Mouse (Mus musculus) limb, embryonic 10.5 days (tissue): ENCODE measurements around the gene Rfx4. TPM values are rescaled to one million over a fixed set of nuclear protein-coding genes. Genes with fewer than 3 reads are reported as not detected.
A peak's percentile ranks its signal among the peaks of the same experiment; 100 is the strongest.

Experiments used
- DNase-seq: peaks from one replicate; pipeline ENCODE4 v3.0.0-alpha.2; 2017; ENCODE audit warnings: low spot score
- H3K27ac ChIP-seq: fragments of 300-500 bp; sonication (generic); 2 replicates; pipeline ENCODE4 v1.5.1; 2016; ENCODE audit warnings: mild to moderate bottlenecking
- H3K27me3 ChIP-seq: fragments of 300-500 bp; sonication (generic); 2 replicates; pipeline ENCODE4 v1.6.1; 2016; ENCODE audit warnings: low read depth, mild to moderate bottlenecking; ENCODE audit not compliant: poor library complexity, severe bottlenecking
- H3K36me3 ChIP-seq: fragments of 300-500 bp; sonication (generic); 2 replicates; pipeline ENCODE4 v1.6.1; 2016; ENCODE audit warnings: mild to moderate bottlenecking, moderate library complexity
- H3K4me1 ChIP-seq: fragments of 300-500 bp; sonication (generic); 2 replicates; pipeline ENCODE4 v1.6.1; 2016
- H3K4me3 ChIP-seq: fragments of 300-500 bp; sonication (generic); 2 replicates; pipeline ENCODE4 v1.5.1; 2016; ENCODE audit warnings: mild to moderate bottlenecking, moderate library complexity
- H3K9me3 ChIP-seq: fragments of 300-500 bp; sonication (generic); replicated peaks from 2 replicates; pipeline ENCODE4 v1.6.1; 2016; ENCODE audit warnings: mild to moderate bottlenecking
- WGBS: fragments of 180-500 bp; shearing (Covaris S2); methylation state at CpG from one replicate; pipeline ENCODE4 v1.1.7; 2016; 5-methylcytosine and 5-hydroxymethylcytosine counted together
- polyA plus RNA-seq: library from polyadenylated mRNA; unstranded; fragments of >200 nt; fragmentation: Nextera tagmentation; extraction: Ambion mirVana; gene quantifications from 2 replicates; pipeline ENCODE4 v1.2.1, GENCODE M21; 2016

Rfx4 gene
- polyA plus RNA-seq, 1 experiment from 2014 or later = not detected

- 0 out of 2 replicates have a peak overlapping the region, but pooled peaks have one; percentile 10 for H3K4me3 ChIP-seq
- 0 out of 2 replicates have a peak, but pooled peaks cover 7% of the 10 kb centered on the region for H3K27me3 ChIP-seq
- WGBS = 47% methylated on average over 13 of the region's 13 CpGs
- no peaks in the 10 kb centered on the region for H3K9me3 ChIP-seq
- no peaks in the 10 kb centered on the region for H3K36me3 ChIP-seq
- H3K27ac ChIP-seq = peak overlapping the region; percentile 19; the same call in 1 of the 2 replicates
- DNase-seq = peak; percentile 29
- H3K4me1 ChIP-seq = peaks cover 29% of the 10 kb centered on the region
These were observed 103.9 kb downstream of the Rfx4 start for GRCm38 (mm10) chr10:84859556-84860380.

DNA sequence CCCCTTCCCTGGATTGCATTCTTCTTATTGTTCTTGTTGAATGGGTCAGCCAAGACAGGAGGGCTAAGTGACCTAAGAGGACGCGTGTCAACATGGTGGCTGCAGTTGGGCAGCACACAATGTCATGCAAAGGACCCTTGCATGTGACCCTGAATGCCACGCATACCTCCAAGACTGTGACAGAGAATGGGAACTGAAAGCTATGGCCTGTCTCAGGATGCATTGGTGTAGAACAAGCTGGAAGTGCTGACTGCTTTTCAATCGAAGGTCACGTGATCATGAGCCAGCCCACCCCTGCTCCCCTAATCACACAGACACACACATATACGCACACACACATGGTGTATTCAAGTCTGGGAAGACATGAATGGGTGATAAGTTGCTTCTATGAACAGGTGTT, 107.6 kb downstream of the Rfx4 start:
- Histone ChIP-seq H3K36me3 (no peaks in the 10 kb centered on the region), H3K9me3 (no peaks in the 10 kb centered on the region), H3K27me3 (0 out of 2 replicates have a peak, but pooled peaks cover 7% of the 10 kb centered on the region), H3K4me3 (no peak overlapping the region), H3K27ac (no peak overlapping the region), H3K4me1 (peaks cover 25% of the 10 kb centered on the region)
- WGBS = 95% methylated on average over 6 of the region's 6 CpGs
- peak; percentile 24 for DNase-seq

DNA sequence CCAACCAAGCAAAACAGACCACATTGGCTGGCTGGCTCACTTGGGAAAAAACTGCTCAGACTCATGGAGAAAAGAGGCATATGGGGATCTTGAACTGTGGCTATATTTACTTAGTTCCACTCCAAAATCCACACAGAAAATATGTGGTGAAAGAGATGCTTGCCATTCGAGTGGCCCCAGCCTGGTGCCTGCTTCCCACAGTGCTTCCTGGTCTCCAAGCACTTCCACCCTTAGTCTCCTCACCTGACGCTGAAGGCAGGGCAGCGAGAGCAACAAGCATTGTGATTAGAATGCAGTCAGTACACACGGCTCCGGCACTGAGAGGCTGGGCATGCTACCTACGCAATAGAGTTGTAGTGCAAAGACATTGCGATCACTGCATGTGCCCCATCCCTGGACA, 111.7 kb downstream of the Rfx4 start:
- WGBS = 89% methylated on average over 7 of the region's 7 CpGs

DNA sequence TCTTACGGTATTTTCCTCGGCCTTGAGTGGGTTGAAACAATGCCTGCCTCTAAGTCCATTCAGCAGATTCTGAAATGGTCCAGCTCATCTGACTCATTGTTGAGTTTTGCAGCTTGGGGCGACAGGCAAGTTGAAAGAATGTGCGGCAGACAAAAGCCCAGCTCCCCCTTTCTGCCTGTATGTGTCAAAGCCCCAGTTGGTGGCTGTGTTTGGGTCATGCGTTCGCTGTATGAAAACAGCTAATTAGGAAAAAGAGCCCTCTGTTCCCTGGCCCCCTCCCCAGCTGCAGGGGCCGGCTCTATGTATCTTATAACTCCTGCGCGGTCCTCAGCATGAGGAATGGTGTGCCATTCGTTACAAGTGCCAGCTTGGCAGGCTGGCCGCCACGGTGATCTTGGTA, 115.4 kb downstream of the Rfx4 start:
- Histone ChIP-seq H3K4me1 (peaks cover 8% of the 10 kb centered on the region; the same call in 1 of the 2 replicates), H3K9me3 (no peaks in the 10 kb centered on the region), H3K36me3 (no peaks in the 10 kb centered on the region), H3K27ac (no peak overlapping the region), H3K4me3 (no peak overlapping the region), H3K27me3 (no peaks in the 10 kb centered on the region)
- DNase-seq = no peak
- WGBS = 69% methylated on average over 12 of the region's 12 CpGs

More for the DNA sequence above, 111.7 kb downstream of the Rfx4 start:
- no peak overlapping the region for H3K27ac ChIP-seq
- H3K27me3 ChIP-seq = no peaks in the 10 kb centered on the region
- H3K9me3 ChIP-seq = no peaks in the 10 kb centered on the region
- no peak for DNase-seq
- H3K4me3 ChIP-seq = no peak overlapping the region
- H3K4me1 ChIP-seq = peaks cover 11% of the 10 kb centered on the region; the same call in 1 of the 2 replicates
- no peaks in the 10 kb centered on the region for H3K36me3 ChIP-seq

DNA sequence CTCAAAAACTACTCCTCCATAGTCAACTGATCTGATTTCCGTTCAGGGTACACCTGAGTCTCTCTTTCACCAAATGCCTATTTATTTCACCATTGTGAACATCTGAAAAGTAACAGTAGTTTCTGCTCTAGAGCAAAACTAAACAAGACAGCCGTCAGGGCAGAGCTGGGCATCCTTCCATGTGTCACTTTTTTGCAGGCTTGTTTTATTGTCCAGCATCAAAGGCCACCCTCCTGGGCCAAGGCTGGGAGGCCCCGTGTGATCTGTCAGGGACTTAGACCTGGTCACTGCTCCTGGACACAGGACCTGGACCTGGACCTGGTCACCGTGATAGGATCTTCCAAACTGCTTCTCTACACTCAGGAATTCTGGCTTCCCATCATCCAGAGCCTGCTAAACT, 116.1 kb downstream of the Rfx4 start:
- DNase-seq = no peak
- Histone ChIP-seq H3K27me3 (no peaks in the 10 kb centered on the region), H3K4me3 (no peak overlapping the region), H3K9me3 (no peaks in the 10 kb centered on the region), H3K27ac (no peak overlapping the region), H3K4me1 (peaks cover 8% of the 10 kb centered on the region; the same call in 1 of the 2 replicates), H3K36me3 (no peaks in the 10 kb centered on the region)
- WGBS = 68% methylated on average over 4 of the region's 4 CpGs

- H3K27me3 ChIP-seq = no peaks in the 10 kb centered on the region
- H3K4me1 ChIP-seq = no peaks in the 10 kb centered on the region
- H3K9me3 ChIP-seq = no peaks in the 10 kb centered on the region
- no peak overlapping the region for H3K4me3 ChIP-seq
- no peaks in the 10 kb centered on the region for H3K36me3 ChIP-seq
- no peak for DNase-seq
- 76% methylated on average over 9 of the region's 9 CpGs for WGBS
- H3K27ac ChIP-seq = no peak overlapping the region
These were observed 124.1 kb downstream of the Rfx4 start for GRCm38 (mm10) chr10:84879823-84880571.

DNA sequence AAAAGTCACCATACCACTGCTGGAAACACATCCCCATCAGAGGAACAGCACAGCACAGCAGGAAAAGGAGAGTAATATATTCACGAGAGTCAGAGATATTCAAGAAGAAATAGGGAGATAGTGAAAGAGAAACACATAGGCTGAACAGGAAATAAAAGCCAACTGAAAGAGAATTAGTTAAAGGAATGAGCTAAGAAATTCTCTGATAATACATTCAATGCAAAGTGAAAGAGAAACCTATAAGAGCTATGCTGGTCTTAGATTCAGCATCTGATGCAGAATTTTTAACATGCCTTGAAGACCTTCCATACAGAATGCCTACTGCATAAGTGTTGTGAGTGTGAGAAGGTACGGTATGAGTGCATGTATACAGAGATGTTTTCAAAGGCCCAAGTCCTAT, 126.7 kb downstream of the Rfx4 start:
- Histone ChIP-seq H3K9me3 (no peaks in the 10 kb centered on the region), H3K4me1 (peaks cover 10% of the 10 kb centered on the region), H3K36me3 (no peaks in the 10 kb centered on the region), H3K4me3 (no peak overlapping the region), H3K27me3 (no peaks in the 10 kb centered on the region), H3K27ac (no peak overlapping the region)
- 81% methylated on average over 2 of the region's 2 CpGs for WGBS
- no peak for DNase-seq

DNA sequence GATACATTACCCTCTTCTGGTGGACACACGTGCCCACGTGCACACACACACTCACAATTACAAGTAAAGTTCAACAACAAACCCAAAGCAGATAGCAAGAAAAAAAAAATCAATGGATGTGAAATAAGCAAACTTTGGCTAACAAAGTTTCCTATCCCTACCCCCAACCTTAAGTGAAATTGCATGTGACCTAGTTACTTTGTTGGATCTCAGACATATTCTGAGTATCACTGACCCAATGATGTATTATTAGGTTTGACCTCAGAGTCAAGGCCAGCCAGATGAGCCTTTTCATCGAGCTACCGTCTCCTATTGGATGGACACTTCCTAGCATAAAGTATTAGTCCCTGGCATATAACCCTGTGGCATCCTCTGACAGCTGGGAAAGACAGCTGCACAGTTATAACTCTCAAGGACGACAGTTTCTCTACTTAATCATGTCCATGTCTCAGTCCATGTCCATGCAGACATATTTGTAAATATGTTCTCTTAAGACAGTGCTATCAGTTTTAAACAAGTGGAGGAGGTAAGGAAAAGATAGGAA, 129.6 kb downstream of the Rfx4 start:
- no peaks in the 10 kb centered on the region for H3K36me3 ChIP-seq
- 70% methylated on average over 5 of the region's 5 CpGs for WGBS

GRCm38 (mm10) chr10:84886221-84886627, 130.4 kb downstream of the Rfx4 start:
- peak; percentile 58 for DNase-seq

More for the DNA sequence above, 129.6 kb downstream of the Rfx4 start:
- Histone ChIP-seq H3K27me3 (no peaks in the 10 kb centered on the region), H3K4me1 (peaks cover 10% of the 10 kb centered on the region), H3K4me3 (no peak overlapping the region), H3K27ac (no peak overlapping the region), H3K9me3 (no peaks in the 10 kb centered on the region)
- DNase-seq = no peak

GRCm38 (mm10) chr10:84886785-84887184, 130.9 kb downstream of the Rfx4 start:
- Histone ChIP-seq H3K4me3 (no peak overlapping the region), H3K27ac (no peak overlapping the region), H3K27me3 (no peaks in the 10 kb centered on the region), H3K4me1 (peaks cover 10% of the 10 kb centered on the region), H3K9me3 (no peaks in the 10 kb centered on the region), H3K36me3 (no peaks in the 10 kb centered on the region)
- WGBS = 88% methylated on average over 8 of the region's 8 CpGs
- DNase-seq = no peak

More at GRCm38 (mm10) chr10:84886221-84886627, 130.4 kb downstream of the Rfx4 start:
- Histone ChIP-seq H3K27me3 (no peaks in the 10 kb centered on the region), H3K9me3 (no peaks in the 10 kb centered on the region), H3K36me3 (no peaks in the 10 kb centered on the region), H3K4me1 (peaks cover 10% of the 10 kb centered on the region), H3K27ac (no peak overlapping the region), H3K4me3 (no peak overlapping the region)
- WGBS = 28% methylated on average over 6 of the region's 6 CpGs

- Histone ChIP-seq H3K36me3 (no peaks in the 10 kb centered on the region), H3K4me3 (no peak overlapping the region), H3K9me3 (no peaks in the 10 kb centered on the region), H3K27me3 (no peaks in the 10 kb centered on the region), H3K4me1 (peaks cover 10% of the 10 kb centered on the region), H3K27ac (no peak overlapping the region)
- 40% methylated on average over 4 of the region's 4 CpGs for WGBS
- no peak for DNase-seq
These were observed 133.4 kb downstream of the Rfx4 start for GRCm38 (mm10) chr10:84889096-84889846.

DNA sequence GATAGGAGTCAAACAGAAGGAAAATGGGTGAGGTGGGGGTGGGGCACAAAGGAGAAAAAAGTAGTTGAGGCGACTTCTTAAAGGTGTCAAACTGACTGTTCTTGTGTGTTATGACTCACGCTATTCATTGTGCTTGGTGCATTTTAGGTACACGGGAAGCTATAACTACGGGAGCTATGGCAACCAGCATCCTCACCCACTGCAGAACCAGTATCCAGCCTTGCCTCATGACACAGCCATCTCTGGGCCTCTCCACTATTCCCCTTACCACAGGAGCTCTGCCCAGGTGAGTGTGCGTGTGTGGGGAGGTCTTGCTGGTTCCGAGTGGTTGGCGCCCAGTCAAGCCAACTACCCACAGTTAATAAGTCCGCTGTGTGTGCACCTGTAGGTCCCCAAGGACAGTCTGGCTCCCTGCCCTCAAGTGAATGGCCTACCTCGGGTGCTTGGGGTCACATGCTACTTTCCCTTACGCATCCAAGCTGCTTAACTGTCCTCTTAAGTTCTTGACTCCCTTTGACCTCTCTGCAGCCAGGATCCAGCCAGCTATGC, 140.0 kb downstream of the Rfx4 start:
- DNase-seq = no peak
- Histone ChIP-seq H3K9me3 (no peaks in the 10 kb centered on the region), H3K4me1 (peaks cover 16% of the 10 kb centered on the region; the same call in 1 of the 2 replicates), H3K36me3 (no peaks in the 10 kb centered on the region), H3K4me3 (no peak overlapping the region), H3K27ac (no peak overlapping the region), H3K27me3 (no peaks in the 10 kb centered on the region)
- WGBS = 93% methylated on average over 10 of the region's 10 CpGs
